In genomic region chr15:36993435-36994178, GRCm38 (mm10) we compare ENCODE assay signal across 15 mouse cellular contexts. TPM values are rescaled to one million over a fixed set of nuclear protein-coding genes. Genes with fewer than 3 reads are reported as not detected.
DNase-seq lines count a peak whose midpoint lies in the region; ATAC-seq lines count a peak whose summit lies in the region.
"Had no signal": no experiment of that assay in that cellular context is flagged by ENCODE, and none has a peak within 500 bp of the region (broad histone marks: within the 10 kb centered on the region; RNA-seq: fewer than 3 reads in every experiment).

No protein-coding gene starts in this region.

- no peak overlapping the region for H3K9ac ChIP-seq in forebrain, embryonic 13.5 days
- H3K9ac ChIP-seq in midbrain, embryonic 12.5 days (replicated peaks): no peak overlapping the region
- H3K9ac ChIP-seq in midbrain, embryonic 15.5 days: no peak overlapping the region
- H3K9ac ChIP-seq: liver, embryonic 14.5 days had no signal

- no peak overlapping the region for H3K4me3 ChIP-seq in forebrain, embryonic 13.5 days
- H3K4me3 ChIP-seq in forebrain, embryonic 10.5 days: no peak overlapping the region
- H3K4me3 ChIP-seq in midbrain, embryonic 12.5 days: no peak overlapping the region
- no peak overlapping the region for H3K4me3 ChIP-seq in midbrain, embryonic 15.5 days

- H3K27ac ChIP-seq in forebrain, embryonic 13.5 days: peak overlapping the region; percentile 40; the same call in 1 of the 2 replicates
- no peak overlapping the region for H3K27ac ChIP-seq in forebrain, embryonic 10.5 days
- peak overlapping the region; percentile 25; the same call in 1 of the 2 replicates for H3K27ac ChIP-seq in midbrain, embryonic 12.5 days (replicated peaks)
- H3K27ac ChIP-seq in midbrain, embryonic 15.5 days: no peak overlapping the region
- H3K27ac ChIP-seq: liver, embryonic 14.5 days had no signal

- WGBS in forebrain, embryonic 13.5 days: 37% methylated on average over 8 of the region's 8 CpGs
- 79% methylated on average over 8 of the region's 8 CpGs for WGBS in forebrain, embryonic 10.5 days
- 60% methylated on average over 8 of the region's 8 CpGs for WGBS in midbrain, embryonic 12.5 days
- 51% methylated on average over 8 of the region's 8 CpGs for WGBS in midbrain, embryonic 15.5 days

- H3K27me3 ChIP-seq in forebrain, embryonic 13.5 days: no peaks in the 10 kb centered on the region
- no peaks in the 10 kb centered on the region for H3K27me3 ChIP-seq in forebrain, embryonic 10.5 days (ENCODE audit: poor library complexity, severe bottlenecking)
- no peaks in the 10 kb centered on the region for H3K27me3 ChIP-seq in midbrain, embryonic 12.5 days
- H3K27me3 ChIP-seq in midbrain, embryonic 15.5 days (replicated peaks): no peaks in the 10 kb centered on the region

- peaks cover 4% of the 10 kb centered on the region; the same call in 1 of the 2 replicates for H3K9me3 ChIP-seq in forebrain, embryonic 13.5 days (replicated peaks)
- peaks cover 10% of the 10 kb centered on the region for H3K9me3 ChIP-seq in forebrain, embryonic 10.5 days
- peaks cover 4% of the 10 kb centered on the region; the same call in 1 of the 2 replicates for H3K9me3 ChIP-seq in midbrain, embryonic 12.5 days
- H3K9me3 ChIP-seq in midbrain, embryonic 15.5 days: no peaks in the 10 kb centered on the region

- H3K4me2 ChIP-seq in forebrain, embryonic 13.5 days: no peak overlapping the region
- H3K4me2 ChIP-seq in midbrain, embryonic 12.5 days (replicated peaks): no peak overlapping the region
- H3K4me2 ChIP-seq in midbrain, embryonic 15.5 days: no peak overlapping the region

- peak; percentile 76 for ATAC-seq in forebrain, embryonic 13.5 days
- peak; percentile 60; the same call in 1 of the 2 replicates for ATAC-seq in midbrain, embryonic 12.5 days (ENCODE audit: low FRiP score, low read depth)
- ATAC-seq in midbrain, embryonic 15.5 days (replicated peaks): no peak

- peaks cover 20% of the 10 kb centered on the region for H3K36me3 ChIP-seq in forebrain, embryonic 13.5 days (ENCODE audit: poor library complexity, severe bottlenecking)
- H3K36me3 ChIP-seq in forebrain, embryonic 10.5 days (replicated peaks): peaks cover 36% of the 10 kb centered on the region
- H3K36me3 ChIP-seq in midbrain, embryonic 12.5 days: peaks cover 15% of the 10 kb centered on the region
- peaks cover 11% of the 10 kb centered on the region for H3K36me3 ChIP-seq in midbrain, embryonic 15.5 days (replicated peaks)

- no peak for DNase-seq in forebrain, embryonic 10.5 days (ENCODE audit: extremely low spot score, low spot score)
- peak; percentile 13 for DNase-seq in lung, postnatal 14 days
- DNase-seq in layer of hippocampus, postnatal 25 days (ENCODE audit: extremely low spot score in 1 of 2, low spot score in 1 of 2): no peak
- no peak for DNase-seq in ovary, postnatal 10 days (ENCODE audit: low spot score)
- DNase-seq in right cerebral cortex, postnatal 10 days (ENCODE audit: low spot score in 2 of 2): no peak
- DNase-seq: adrenal gland, postnatal 36 days; B cell, adult 2 months; gastrocnemius, postnatal 36 days; kidney, postnatal 10 days; right cerebral cortex, postnatal 4 days; thymus, postnatal 36 days had no signal

- H3K4me1 ChIP-seq in forebrain, embryonic 13.5 days: peaks cover 21% of the 10 kb centered on the region
- peaks cover 33% of the 10 kb centered on the region for H3K4me1 ChIP-seq in forebrain, embryonic 10.5 days
- H3K4me1 ChIP-seq in midbrain, embryonic 12.5 days: peaks cover 14% of the 10 kb centered on the region
- H3K4me1 ChIP-seq in midbrain, embryonic 15.5 days: no peaks in the 10 kb centered on the region

RNA-seq across cellular contexts. Expression of gene Zfp706, which starts 14.0 kb away (rescaled TPM):
- 485 and 515 TPM in 2 replicates for polyA plus RNA-seq in forebrain, embryonic 13.5 days (2015; fragmentation: Nextera tagmentation; extraction: Ambion mirVana)
- 490 and 521 TPM in 2 replicates for polyA plus RNA-seq in forebrain, embryonic 10.5 days (2016; fragmentation: Nextera tagmentation; extraction: Ambion mirVana)
- 439 and 444 TPM in 2 replicates for polyA plus RNA-seq in midbrain, embryonic 12.5 days (2016; fragmentation: Nextera tagmentation; extraction: Ambion mirVana)
- polyA plus RNA-seq in midbrain, embryonic 15.5 days (2015; fragmentation: Nextera tagmentation; extraction: Ambion mirVana): 414 TPM in 2 replicates
- total RNA-seq in layer of hippocampus, postnatal 25 days (2021): 100 to 1,000 TPM; 290 to 309 TPM

Comparison
In these comparisons a context has a peak if more than half of its experiments do, and no peak if none do; other contexts are left out.
1. H3K27ac ChIP-seq: peak in forebrain, embryonic 13.5 days (single experiment) and midbrain, embryonic 12.5 days (single experiment); none in forebrain, embryonic 10.5 days (single experiment) and midbrain, embryonic 15.5 days (single experiment).